Mouse (Mus musculus) midbrain, embryonic 15.5 days (tissue): Measurements from ENCODE around the gene Gh. TPM values are rescaled to one million over a fixed set of nuclear protein-coding genes. Genes with fewer than 3 reads are reported as not detected.

Source experiments
- ATAC-seq: fragments of 200-750 bp; cut with Nextera tagmentation; replicated peaks from 2 replicates; pipeline ENCODE4 v1.8.0; 2017; ENCODE audit warnings: moderate TSS enrichment
- H3K27ac ChIP-seq: fragments of 300-500 bp; sonication (generic); 2 replicates; pipeline ENCODE4 v1.5.1; 2015; ENCODE audit warnings: mild to moderate bottlenecking, inconsistent platforms
- H3K27me3 ChIP-seq: fragments of 300-500 bp; sonication (generic); replicated peaks from 2 replicates; pipeline ENCODE4 v1.6.1; 2015; ENCODE audit warnings: inconsistent platforms
- H3K36me3 ChIP-seq: fragments of 300-500 bp; sonication (generic); replicated peaks from 2 replicates; pipeline ENCODE4 v1.6.1; 2015; ENCODE audit warnings: inconsistent platforms
- H3K4me1 ChIP-seq: fragments of 300-500 bp; sonication (generic); 2 replicates; pipeline ENCODE4 v1.6.1; 2015; ENCODE audit warnings: inconsistent platforms
- H3K4me2 ChIP-seq: fragments of 300-500 bp; sonication (generic); 2 replicates; pipeline ENCODE4 v1.6.1; 2015; ENCODE audit warnings: inconsistent platforms, mild to moderate bottlenecking, moderate library complexity
- H3K4me3 ChIP-seq: fragments of 300-500 bp; sonication (generic); 2 replicates; pipeline ENCODE4 v1.5.1; 2015; ENCODE audit warnings: mild to moderate bottlenecking, inconsistent platforms
- H3K9ac ChIP-seq: fragments of 300-500 bp; sonication (generic); 2 replicates; pipeline ENCODE4 v1.6.1; 2015; ENCODE audit warnings: mild to moderate bottlenecking, inconsistent platforms
- H3K9me3 ChIP-seq: fragments of 300-500 bp; sonication (generic); 2 replicates; pipeline ENCODE4 v1.6.1; 2016; ENCODE audit warnings: inconsistent platforms
- WGBS: fragments of 180-500 bp; shearing (Covaris S2); methylation state at CpG from one replicate; pipeline ENCODE4 v1.1.7; 2015; ENCODE audit warnings: mixed read lengths; 5-methylcytosine and 5-hydroxymethylcytosine counted together
- polyA plus RNA-seq: library from polyadenylated mRNA; unstranded; fragments of >200 nt; fragmentation: Nextera tagmentation; extraction: Ambion mirVana; gene quantifications from 2 replicates; pipeline ENCODE4 v1.2.1, GENCODE M21; 2015

Gh gene
- polyA plus RNA-seq, 1 experiment from 2014 or later = not detected

GRCm38 (mm10) chr11:106306758-106307157 lies 5.1 kb upstream of the Gh start:
- Histone ChIP-seq H3K9ac (no peak overlapping the region), H3K9me3 (no peaks in the 10 kb centered on the region), H3K4me1 (no peaks in the 10 kb centered on the region), H3K27ac (no peak overlapping the region), H3K27me3 (no peaks in the 10 kb centered on the region), H3K4me3 (no peak overlapping the region), H3K4me2 (no peak overlapping the region), H3K36me3 (no peaks in the 10 kb centered on the region)
- ATAC-seq = no peak
- 86% methylated on average over 9 of the region's 9 CpGs for WGBS

- no peak for ATAC-seq
- Histone ChIP-seq H3K4me3 (no peak overlapping the region), H3K4me1 (no peaks in the 10 kb centered on the region), H3K9ac (no peak overlapping the region), H3K27ac (no peak overlapping the region), H3K9me3 (no peaks in the 10 kb centered on the region), H3K27me3 (no peaks in the 10 kb centered on the region), H3K4me2 (no peak overlapping the region), H3K36me3 (no peaks in the 10 kb centered on the region)
- WGBS = 86% methylated on average over 3 of the region's 3 CpGs
These were observed 4.4 kb upstream of the Gh start for GRCm38 (mm10) chr11:106306065-106306385.

GRCm38 (mm10) chr11:106305348-106306064 lies 3.8 kb upstream of the Gh start:
- no peak for ATAC-seq
- Histone ChIP-seq H3K4me3 (no peak overlapping the region), H3K4me1 (no peaks in the 10 kb centered on the region), H3K4me2 (no peak overlapping the region), H3K27ac (no peak overlapping the region), H3K27me3 (no peaks in the 10 kb centered on the region), H3K9me3 (no peaks in the 10 kb centered on the region), H3K36me3 (no peaks in the 10 kb centered on the region), H3K9ac (no peak overlapping the region)
- 84% methylated on average over 10 of the region's 10 CpGs for WGBS

GRCm38 (mm10) chr11:106302634-106303033 lies 969 bp upstream of the Gh start:
- no peaks in the 10 kb centered on the region for H3K27me3 ChIP-seq
- H3K4me2 ChIP-seq = no peak overlapping the region
- no peak overlapping the region for H3K27ac ChIP-seq
- 31% methylated on average over 2 of the region's 2 CpGs for WGBS
- H3K4me3 ChIP-seq = no peak overlapping the region
- no peak for ATAC-seq
- no peaks in the 10 kb centered on the region for H3K9me3 ChIP-seq
- H3K36me3 ChIP-seq = no peaks in the 10 kb centered on the region
- no peaks in the 10 kb centered on the region for H3K4me1 ChIP-seq
- H3K9ac ChIP-seq = no peak overlapping the region

GRCm38 (mm10) chr11:106291861-106292260 lies 9.8 kb downstream of the Gh start:
- no peak overlapping the region for H3K4me2 ChIP-seq
- no peak for ATAC-seq
- 88% methylated on average over 2 of the region's 2 CpGs for WGBS
- H3K27me3 ChIP-seq = no peaks in the 10 kb centered on the region
- H3K9me3 ChIP-seq = no peaks in the 10 kb centered on the region
- no peak overlapping the region for H3K27ac ChIP-seq
- H3K4me1 ChIP-seq = no peaks in the 10 kb centered on the region
- H3K9ac ChIP-seq = no peak overlapping the region
- H3K36me3 ChIP-seq = no peaks in the 10 kb centered on the region
- H3K4me3 ChIP-seq = no peak overlapping the region

- no peaks in the 10 kb centered on the region for H3K36me3 ChIP-seq
- H3K4me2 ChIP-seq = no peak overlapping the region
- 92% methylated on average over 5 of the region's 5 CpGs for WGBS
- no peak overlapping the region for H3K9ac ChIP-seq
- H3K27ac ChIP-seq = no peak overlapping the region
- no peaks in the 10 kb centered on the region for H3K27me3 ChIP-seq
- H3K4me3 ChIP-seq = no peak overlapping the region
- no peaks in the 10 kb centered on the region for H3K9me3 ChIP-seq
- no peak for ATAC-seq
- H3K4me1 ChIP-seq = no peaks in the 10 kb centered on the region
These were observed 11.3 kb downstream of the Gh start for GRCm38 (mm10) chr11:106290376-106290775.

GRCm38 (mm10) chr11:106289369-106289768 lies 12.3 kb downstream of the Gh start:
- no peaks in the 10 kb centered on the region for H3K36me3 ChIP-seq
- no peaks in the 10 kb centered on the region for H3K27me3 ChIP-seq
- no peak overlapping the region for H3K4me2 ChIP-seq
- H3K9ac ChIP-seq = no peak overlapping the region
- no peaks in the 10 kb centered on the region for H3K9me3 ChIP-seq
- H3K4me1 ChIP-seq = no peaks in the 10 kb centered on the region
- no peak overlapping the region for H3K4me3 ChIP-seq
- ATAC-seq = no peak
- 71% methylated on average over 8 of the region's 8 CpGs for WGBS
- H3K27ac ChIP-seq = no peak overlapping the region

GRCm38 (mm10) chr11:106286987-106287386 lies 14.7 kb downstream of the Gh start:
- ATAC-seq = no peak
- Histone ChIP-seq H3K9ac (no peak overlapping the region), H3K27ac (no peak overlapping the region), H3K27me3 (no peaks in the 10 kb centered on the region), H3K36me3 (no peaks in the 10 kb centered on the region), H3K4me3 (no peak overlapping the region), H3K9me3 (no peaks in the 10 kb centered on the region), H3K4me1 (no peaks in the 10 kb centered on the region), H3K4me2 (no peak overlapping the region)
- WGBS = 62% methylated on average over 11 of the region's 11 CpGs

GRCm38 (mm10) chr11:106286206-106286605 lies 15.5 kb downstream of the Gh start:
- no peak overlapping the region for H3K4me3 ChIP-seq
- no peak overlapping the region for H3K27ac ChIP-seq
- 86% methylated on average over 7 of the region's 7 CpGs for WGBS
- H3K36me3 ChIP-seq = no peaks in the 10 kb centered on the region
- ATAC-seq = no peak
- H3K27me3 ChIP-seq = no peaks in the 10 kb centered on the region
- H3K4me1 ChIP-seq = no peaks in the 10 kb centered on the region
- no peak overlapping the region for H3K4me2 ChIP-seq
- no peaks in the 10 kb centered on the region for H3K9me3 ChIP-seq
- H3K9ac ChIP-seq = no peak overlapping the region

- WGBS = 72% methylated on average over 8 of the region's 8 CpGs
- Histone ChIP-seq H3K27ac (no peak overlapping the region), H3K36me3 (no peaks in the 10 kb centered on the region), H3K9me3 (no peaks in the 10 kb centered on the region), H3K4me2 (no peak overlapping the region), H3K27me3 (no peaks in the 10 kb centered on the region), H3K4me3 (no peak overlapping the region), H3K9ac (no peak overlapping the region), H3K4me1 (no peaks in the 10 kb centered on the region)
- ATAC-seq = no peak
These were observed 17.5 kb downstream of the Gh start for GRCm38 (mm10) chr11:106284126-106284525.

- 82% methylated on average over 4 of the region's 4 CpGs for WGBS
- Histone ChIP-seq H3K36me3 (no peaks in the 10 kb centered on the region), H3K27ac (no peak overlapping the region), H3K4me2 (no peak overlapping the region), H3K9ac (no peak overlapping the region), H3K9me3 (no peaks in the 10 kb centered on the region), H3K27me3 (no peaks in the 10 kb centered on the region), H3K4me1 (no peaks in the 10 kb centered on the region), H3K4me3 (no peak overlapping the region)
- ATAC-seq = no peak
These were observed 18.3 kb downstream of the Gh start for GRCm38 (mm10) chr11:106283371-106283770.

GRCm38 (mm10) chr11:106282452-106282851 lies 19.2 kb downstream of the Gh start:
- Histone ChIP-seq H3K9ac (no peak overlapping the region), H3K27me3 (no peaks in the 10 kb centered on the region), H3K36me3 (no peaks in the 10 kb centered on the region), H3K27ac (no peak overlapping the region), H3K4me1 (no peaks in the 10 kb centered on the region), H3K9me3 (no peaks in the 10 kb centered on the region), H3K4me3 (no peak overlapping the region), H3K4me2 (no peak overlapping the region)
- no peak for ATAC-seq
- 79% methylated on average over 6 of the region's 6 CpGs for WGBS

GRCm38 (mm10) chr11:106276454-106276853 lies 25.2 kb downstream of the Gh start, which contains the start of gene Tcam1:
Gene Tcam1 (plus strand): TSS chr11:106276672.
- Histone ChIP-seq H3K9me3 (no peaks in the 10 kb centered on the region), H3K4me1 (peaks cover 16% of the 10 kb centered on the region), H3K27me3 (no peaks in the 10 kb centered on the region), H3K4me2 (peak within 1 kb of the TSS; percentile 52), H3K4me3 (peak within 1 kb of the TSS; percentile 25), H3K36me3 (no peaks in the 10 kb centered on the region), H3K27ac (no peak within 1 kb of the TSS), H3K9ac (no peak within 1 kb of the TSS; the same call in 1 of the 2 replicates)
- ATAC-seq = peak; percentile 69
- WGBS = 7% methylated on average over 25 of the region's 25 CpGs
